Mouse (Mus musculus): ENCODE results near the gene Man1c1.

DNA sequence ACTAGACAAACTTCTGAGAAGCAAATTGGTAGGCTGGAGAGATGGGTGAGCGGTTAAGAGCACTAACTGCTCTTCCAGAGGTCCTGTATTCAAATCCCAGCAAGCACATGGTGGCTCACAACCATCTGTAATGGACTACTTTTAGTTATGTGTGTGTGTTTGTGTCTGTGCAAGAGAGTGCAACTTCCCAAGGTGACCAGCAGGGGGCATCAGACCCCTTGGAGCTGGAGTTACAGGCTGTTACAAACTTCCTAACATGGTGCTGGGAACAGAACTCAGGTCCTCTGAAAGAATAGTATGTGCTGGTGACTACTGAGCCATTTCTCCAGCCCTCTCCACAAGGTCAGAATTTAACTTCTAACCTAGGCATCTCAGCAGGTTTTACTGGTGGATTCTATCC, 11.7 kb downstream of the Man1c1 start:
- TF ChIP-seq CTCF (IDR thresholded peaks at IDR 0.05; ENCODE audit: borderline replicate concordance, insufficient read depth, low read length) (no peak), POLR2A (IDR thresholded peaks at IDR 0.05; ENCODE audit: low read depth, low read length) (no peak)
